Mouse (Mus musculus) thymus, adult 2 months (tissue): Measurements from ENCODE around the gene Ppm1l. TPM values are rescaled to one million over a fixed set of nuclear protein-coding genes. Genes with fewer than 3 reads are reported as not detected.

Source experiments
- DNase-seq: peaks from one replicate; pipeline ENCODE4 v3.0.0; 2021
- H3K27ac ChIP-seq: fragments of 200-500 bp; 2 replicates; pipeline ENCODE4 v1.5.1; 2012; ENCODE audit warnings: low read length, control low read depth; ENCODE audit not compliant: control insufficient read depth, insufficient read depth
- H3K27me3 ChIP-seq: fragments of 200-500 bp; 2 replicates; pipeline ENCODE4 v1.6.1; 2012; ENCODE audit warnings: mild to moderate bottlenecking, low read length, moderate library complexity, mixed read lengths; ENCODE audit not compliant: control insufficient read depth, insufficient read depth
- H3K36me3 ChIP-seq: fragments of 200-500 bp; 2 replicates; pipeline ENCODE4 v1.6.1; 2012; ENCODE audit warnings: mild to moderate bottlenecking, low read length, moderate library complexity; ENCODE audit not compliant: control insufficient read depth, insufficient read depth
- H3K4me1 ChIP-seq: fragments of 200-500 bp; replicated peaks from 2 replicates; pipeline ENCODE4 v1.6.1; 2012; ENCODE audit warnings: low read length; ENCODE audit not compliant: control insufficient read depth, insufficient read depth
- H3K4me3 ChIP-seq: fragments of 200-500 bp; 2 replicates; pipeline ENCODE4 v1.5.1; 2012; ENCODE audit warnings: mild to moderate bottlenecking, low read length, control low read depth, moderate library complexity; ENCODE audit not compliant: control insufficient read depth, insufficient read depth
- CTCF ChIP-seq: fragments of 200-500 bp; IDR thresholded peaks from 2 replicates; pipeline ENCODE4 v1.5.1; 2012; ENCODE audit warnings: mild to moderate bottlenecking, control low read depth, low read length, moderate library complexity, borderline replicate concordance; ENCODE audit not compliant: control insufficient read depth, poor library complexity, insufficient read depth; ENCODE audit errors: extremely low read depth
- POLR2A ChIP-seq: fragments of 200-500 bp; IDR thresholded peaks from 2 replicates; pipeline ENCODE4 v1.6.1; 2012; ENCODE audit warnings: mild to moderate bottlenecking, low read length, control low read depth, moderate library complexity; ENCODE audit not compliant: control insufficient read depth, poor library complexity, insufficient read depth; ENCODE audit errors: extremely low read depth
- WGBS: fragments of 180-500 bp; shearing (Covaris S2); methylation state at CpG from one replicate; pipeline ENCODE4 v1.1.7; 2018; 5-methylcytosine and 5-hydroxymethylcytosine counted together
- polyA plus RNA-seq: library from polyadenylated mRNA; depleted of rRNA; stranded (reverse); fragments of >200 nt; gene quantifications from 2 replicates; pipeline ENCODE4 v1.2.3, GENCODE M21; 2012; rRNA removed

Gene Ppm1l
- polyA plus RNA-seq, 1 experiment, result 2.6 TPM

DNA sequence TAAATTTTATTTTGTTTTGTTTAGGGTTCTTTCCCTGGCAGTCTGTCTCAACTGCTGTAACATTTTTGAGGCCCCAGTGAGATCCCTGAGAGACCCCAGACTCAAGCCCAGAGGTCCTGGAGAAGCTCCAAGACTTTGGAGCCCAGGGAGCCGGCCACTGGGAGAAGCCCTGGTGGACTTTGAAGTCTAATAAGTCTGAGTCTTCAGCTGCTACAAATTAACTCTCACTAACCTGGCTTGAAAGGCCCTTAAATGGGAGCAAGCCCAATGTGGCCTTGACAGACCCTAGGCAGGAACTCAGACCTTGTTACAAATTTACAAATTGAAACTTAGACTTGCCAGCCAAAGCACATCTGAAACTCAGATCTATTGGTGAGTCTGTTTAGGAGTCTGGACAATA, 290.8 kb downstream of the Ppm1l start:
- no peak for DNase-seq
- no peak overlapping the region for H3K4me3 ChIP-seq
- H3K36me3 ChIP-seq, result no peaks in the 10 kb centered on the region
- no peak for TF ChIP-seq POLR2A
- no peak for TF ChIP-seq CTCF
- no peaks in the 10 kb centered on the region for H3K4me1 ChIP-seq
- 92% methylated on average over 1 of the region's 1 CpGs for WGBS
- H3K27ac ChIP-seq, result no peak overlapping the region
- H3K27me3 ChIP-seq, result no peaks in the 10 kb centered on the region

DNA sequence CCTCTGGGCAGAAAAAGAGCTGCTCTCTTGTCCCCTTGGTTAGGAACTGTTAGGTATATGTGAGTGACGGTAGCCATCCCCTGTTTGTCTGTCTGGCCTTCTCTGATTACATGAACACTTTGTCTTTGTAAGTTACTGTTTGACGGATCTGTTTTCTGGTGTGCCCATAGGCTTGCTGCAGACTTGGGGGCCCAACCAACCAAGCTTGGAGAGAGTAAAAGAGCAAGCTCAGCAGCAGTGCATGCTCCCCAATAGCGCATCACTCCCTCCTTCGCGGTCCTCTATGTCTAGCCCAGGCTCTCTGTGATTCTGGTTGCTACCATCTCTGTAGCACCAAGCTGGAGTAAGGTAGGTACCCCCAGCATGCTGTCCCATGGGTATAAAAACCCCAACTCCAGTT, 291.2 kb downstream of the Ppm1l start:
- TF ChIP-seq POLR2A, result no peak
- TF ChIP-seq CTCF, result no peak
- H3K27ac ChIP-seq, result no peak overlapping the region

More for the DNA sequence above, 291.2 kb downstream of the Ppm1l start:
- H3K4me1 ChIP-seq, result no peaks in the 10 kb centered on the region
- H3K36me3 ChIP-seq, result no peaks in the 10 kb centered on the region
- no peak for DNase-seq
- no peaks in the 10 kb centered on the region for H3K27me3 ChIP-seq
- WGBS, result over 99% methylated on average over 5 of the region's 5 CpGs
- H3K4me3 ChIP-seq, result no peak overlapping the region

Other genes with a start within 250 kb of the Ppm1l start
- gene Kpna4, start 189.7 kb upstream of the Ppm1l start, polyA plus RNA-seq, result 20.5 and 21.6 TPM in 2 replicates
- not detected in 2 replicates for gene Arl14, start 94.4 kb upstream of the Ppm1l start, polyA plus RNA-seq